Mouse (Mus musculus) regulatory T cell (primary cell): ENCODE measurements around the gene Capzb.

Source experiments
- in situ Hi-C: fragments of 300-600 bp; cut with MboI, MseI; formaldehyde crosslinking; loops from one replicate; pipeline ENCODE4 v1.15.1; 2025; ENCODE audit warnings: high pct_unique_total_duplicates

The Capzb gene

DNA sequence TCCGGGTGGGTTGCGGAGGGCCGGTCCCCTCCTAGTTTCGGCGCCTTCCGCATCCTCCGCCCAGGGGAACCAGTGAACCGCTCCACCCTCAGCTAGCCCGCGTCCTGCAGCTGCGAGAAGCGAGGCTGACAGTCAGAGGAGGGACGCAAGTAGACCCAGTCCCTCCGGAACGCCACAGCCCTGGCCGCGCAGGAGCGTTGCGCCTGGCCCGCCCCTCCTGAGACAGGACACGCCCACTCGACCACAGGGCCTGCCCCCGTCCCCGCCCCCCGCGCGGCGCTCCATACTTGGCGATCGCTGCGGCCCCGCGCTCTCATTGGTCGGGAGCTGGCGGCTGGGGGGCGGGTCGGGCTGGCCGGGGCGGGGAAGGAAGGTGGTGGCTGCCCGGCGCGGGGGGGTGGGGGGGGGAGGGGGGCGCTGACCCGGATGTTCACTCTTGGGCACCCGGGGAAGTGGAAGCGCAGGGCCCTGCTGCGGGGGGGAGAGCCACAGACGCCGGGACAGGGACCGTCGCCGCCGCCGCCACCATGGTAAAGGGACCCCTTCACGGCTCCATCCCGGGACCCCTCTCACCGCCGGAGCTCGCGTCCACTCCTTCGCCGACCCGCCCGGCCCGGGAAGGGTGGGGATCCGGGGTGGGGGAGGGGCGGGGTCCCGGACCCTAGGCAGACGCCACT lies at the start of gene Capzb:
Gene Capzb (plus strand): TSS at position 401 of the 677 bp plus-strand sequence.
- in situ Hi-C loops = loop anchor here (5.0 to 10.0 kb wide), 3 partner anchors 975 to 1598 kb away; partner anchors contain the start of genes Hp1bp3, Rcc2 and Usp48

DNA sequence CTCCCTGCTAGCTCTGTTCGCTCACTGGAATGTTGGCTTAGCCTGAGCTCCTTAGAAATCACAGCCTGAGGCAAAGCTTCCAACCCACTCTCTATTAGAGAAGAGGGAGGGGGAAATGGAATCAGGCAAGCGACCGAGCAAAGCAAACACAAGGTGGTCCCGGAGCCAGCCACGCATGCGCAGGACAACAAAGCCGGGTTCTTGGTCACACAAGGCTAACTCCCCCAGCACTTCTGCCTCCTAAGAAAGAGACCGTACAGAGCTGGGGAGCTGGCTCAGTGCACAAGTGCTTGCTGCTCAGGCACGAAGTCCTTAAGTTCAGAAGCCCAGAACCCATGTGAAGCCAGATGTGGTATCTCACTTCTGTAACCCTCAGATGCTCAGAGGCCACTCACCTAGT lies 49.7 kb upstream of the Capzb start:
- in situ Hi-C loops = no loop called here

DNA sequence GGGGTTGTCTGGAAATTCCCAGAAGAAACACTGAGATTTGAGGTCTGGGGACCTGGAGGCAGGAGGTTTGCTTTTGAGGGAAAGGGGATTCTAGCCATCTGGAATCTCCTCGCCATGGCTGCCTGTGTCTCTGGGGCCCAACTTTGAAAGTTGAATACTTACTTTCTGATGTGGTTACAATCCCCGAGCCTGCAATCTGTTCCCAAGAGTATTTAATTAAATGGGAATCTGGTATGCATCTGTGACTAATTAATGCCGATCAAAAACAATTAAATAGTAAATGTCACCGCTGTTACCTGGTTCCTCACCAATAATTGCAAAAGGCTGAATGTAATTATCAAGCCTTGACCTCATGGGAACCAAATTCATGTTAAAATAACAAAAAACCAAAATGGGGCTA lies 48.1 kb upstream of the Capzb start:
- in situ Hi-C loops = no loop called here

DNA sequence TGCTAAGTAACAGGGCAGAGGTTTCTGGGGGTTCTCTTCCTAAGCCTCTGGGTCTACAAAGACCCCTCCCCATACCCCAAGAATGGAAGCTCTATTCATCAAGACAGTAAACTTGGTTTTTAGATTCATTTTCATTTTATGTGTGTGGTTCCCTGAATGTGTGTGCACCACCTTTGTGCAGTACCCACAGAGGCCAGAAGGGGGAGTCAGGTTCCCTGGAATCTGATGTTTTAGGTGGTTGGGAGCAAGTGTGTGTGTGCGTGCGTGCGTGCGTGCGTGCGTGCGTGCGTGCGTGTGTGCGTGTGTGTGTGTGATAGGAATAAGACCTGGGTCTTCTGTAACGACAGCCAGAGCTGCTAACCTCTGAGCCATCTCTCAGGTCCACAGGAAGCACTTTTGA lies 47.5 kb upstream of the Capzb start:
- in situ Hi-C loops = no loop called here

DNA sequence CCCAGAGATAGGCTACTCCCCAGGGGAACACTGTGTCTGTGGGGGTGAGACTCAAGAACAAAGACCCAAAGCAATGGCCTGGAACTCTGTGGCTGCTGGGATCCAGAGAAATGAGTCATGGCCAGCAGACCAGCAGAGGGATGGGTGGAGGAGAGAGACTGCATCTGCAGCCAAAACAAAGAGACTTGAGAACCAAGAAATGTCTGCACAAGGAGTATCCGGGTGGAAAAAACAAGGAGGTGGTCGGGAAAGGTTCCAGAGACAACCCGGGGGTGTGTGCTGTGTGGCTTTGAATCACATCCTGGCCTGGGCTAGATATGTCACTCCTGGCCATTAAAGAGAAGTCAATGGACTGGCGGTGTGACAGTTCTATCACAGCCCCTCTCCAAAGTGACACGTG lies 45.9 kb upstream of the Capzb start:
- in situ Hi-C loops = no loop called here

DNA sequence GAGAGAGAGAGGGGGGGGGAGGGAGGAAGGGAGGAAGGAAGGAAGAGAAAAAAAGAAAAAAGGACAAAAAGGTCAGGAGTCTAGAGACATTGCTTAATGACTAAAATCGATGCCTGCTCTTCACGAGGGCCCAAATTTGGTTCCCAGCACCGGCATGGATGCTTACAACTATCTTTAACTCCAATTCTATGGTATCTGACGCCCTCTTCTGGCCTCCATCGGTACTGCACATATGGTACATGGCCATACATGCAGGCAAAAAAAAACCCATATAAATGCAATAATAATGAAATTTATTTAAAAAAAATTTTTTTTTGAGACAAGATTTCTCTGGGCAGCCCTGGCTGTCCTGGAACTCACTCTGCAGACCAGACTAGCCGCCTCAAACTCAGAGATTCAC lies 41.3 kb upstream of the Capzb start:
- in situ Hi-C loops = no loop called here

DNA sequence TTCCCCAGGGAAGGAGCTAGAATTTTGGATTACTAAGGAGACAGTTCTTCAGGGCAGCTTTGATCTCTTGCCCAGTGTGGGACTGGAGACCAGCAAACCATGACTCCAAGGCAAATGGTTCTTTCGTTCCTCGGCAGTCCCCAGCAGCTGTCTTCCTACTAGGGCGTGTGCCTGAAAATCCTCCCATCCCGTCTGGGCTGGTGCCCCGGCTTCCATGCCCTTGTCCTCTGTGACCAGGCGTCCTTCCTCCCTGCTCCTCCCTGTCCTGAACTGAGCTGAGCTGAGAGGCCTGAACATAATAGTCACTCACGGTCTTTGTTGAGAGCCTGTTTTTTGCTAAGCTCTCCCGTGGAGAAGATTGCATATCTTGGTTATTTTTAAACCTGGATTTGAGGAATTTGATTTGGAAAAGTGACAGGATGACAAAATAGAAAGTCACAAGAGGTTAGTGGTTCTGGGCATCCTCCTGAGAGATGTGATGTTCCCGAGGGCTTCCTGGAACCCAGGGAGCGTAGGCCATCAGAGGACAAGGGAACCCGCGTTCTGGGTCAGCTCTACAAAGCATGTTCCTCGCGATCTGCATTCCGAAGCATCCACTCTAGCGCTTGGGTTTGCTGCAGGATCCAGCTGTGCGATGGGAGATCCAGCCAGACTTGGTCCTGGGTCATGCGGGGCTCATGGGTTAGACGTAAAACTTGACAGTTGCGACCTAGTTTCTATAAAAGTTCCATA lies 38.0 kb upstream of the Capzb start:
- in situ Hi-C loops = no loop called here

DNA sequence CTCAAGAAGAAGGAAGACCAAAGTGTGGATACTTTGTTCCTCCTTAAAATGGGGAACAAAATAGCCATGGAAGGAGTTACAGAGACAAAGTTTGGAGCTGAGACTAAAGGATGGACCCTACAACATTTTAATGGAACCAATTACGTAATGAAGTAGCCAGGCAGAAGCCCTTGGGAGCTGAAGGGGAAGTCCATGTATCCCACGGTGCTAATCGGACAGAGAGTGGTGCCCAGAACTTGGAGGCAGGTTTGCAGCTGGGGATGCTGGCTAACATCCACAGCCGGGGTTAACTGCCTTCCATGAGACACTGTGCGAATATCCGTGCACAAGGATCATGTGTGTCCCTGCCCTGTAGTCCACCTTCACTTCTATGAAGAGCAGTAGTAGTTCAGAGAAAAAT lies 36.2 kb upstream of the Capzb start:
- in situ Hi-C loops = no loop called here

DNA sequence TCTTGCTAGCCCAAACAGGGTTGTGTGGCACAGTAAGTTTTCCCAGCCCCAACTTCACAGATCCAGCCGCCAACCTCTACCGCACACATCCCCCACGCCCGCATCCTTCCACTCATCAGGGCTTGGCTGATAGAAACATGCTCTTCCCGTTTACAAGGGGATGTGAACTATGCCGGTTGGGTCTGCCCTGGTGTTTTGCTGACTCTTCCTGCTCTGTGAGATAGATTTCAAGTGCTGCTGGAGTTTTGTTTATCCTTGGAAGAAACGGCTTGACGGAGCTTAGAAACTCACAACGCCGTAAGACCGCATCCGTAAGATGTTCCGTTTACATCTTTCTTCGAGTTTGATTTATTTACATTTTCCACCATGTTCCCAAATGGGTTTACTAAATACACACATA lies 34.3 kb upstream of the Capzb start:
- in situ Hi-C loops = no loop called here

DNA sequence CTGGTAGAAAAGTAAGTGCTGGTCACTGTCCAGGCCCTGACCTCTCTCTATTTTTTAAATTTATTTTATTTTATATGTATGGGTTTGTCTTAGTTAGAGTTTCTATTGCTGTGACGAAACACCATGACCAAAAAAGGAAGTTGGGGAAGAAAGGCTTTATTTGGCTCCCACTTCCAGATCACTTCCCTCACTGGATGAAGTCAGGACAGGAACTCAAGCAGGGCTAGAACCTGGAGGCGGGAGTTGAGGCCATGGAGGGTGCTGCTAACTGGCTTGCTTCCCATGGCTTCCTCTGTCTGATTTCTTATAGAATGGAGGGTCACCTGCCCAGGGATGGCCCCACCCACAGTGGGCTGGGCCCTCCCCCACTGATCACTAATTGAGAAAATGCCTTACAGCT lies 31.6 kb upstream of the Capzb start:
- in situ Hi-C loops = loop anchor here (10.0 kb wide), 1 partner anchor 1074 kb away; no protein-coding TSS in a partner anchor

DNA sequence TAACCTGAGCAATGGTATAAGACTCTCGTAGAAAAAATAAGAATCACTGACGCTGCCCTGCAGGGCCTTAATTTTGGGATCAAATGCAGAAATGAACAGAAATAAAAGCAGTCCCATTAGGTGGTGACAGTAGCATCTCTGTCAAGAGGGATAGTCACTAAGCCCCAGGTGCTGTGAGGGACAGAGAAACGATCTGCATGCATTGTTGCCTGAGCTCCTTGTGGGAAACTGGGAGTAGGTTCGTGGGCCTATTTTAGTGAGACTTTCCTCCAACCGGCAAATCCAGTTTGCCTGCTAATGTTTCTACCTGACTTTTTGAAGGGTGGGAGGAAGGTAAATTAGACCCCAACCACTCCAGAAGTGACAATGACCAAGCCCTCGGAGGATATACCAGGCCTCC lies 28.6 kb upstream of the Capzb start:
- in situ Hi-C loops = loop anchor here (10.0 kb wide), 1 partner anchor 1071 kb away; no protein-coding TSS in a partner anchor

DNA sequence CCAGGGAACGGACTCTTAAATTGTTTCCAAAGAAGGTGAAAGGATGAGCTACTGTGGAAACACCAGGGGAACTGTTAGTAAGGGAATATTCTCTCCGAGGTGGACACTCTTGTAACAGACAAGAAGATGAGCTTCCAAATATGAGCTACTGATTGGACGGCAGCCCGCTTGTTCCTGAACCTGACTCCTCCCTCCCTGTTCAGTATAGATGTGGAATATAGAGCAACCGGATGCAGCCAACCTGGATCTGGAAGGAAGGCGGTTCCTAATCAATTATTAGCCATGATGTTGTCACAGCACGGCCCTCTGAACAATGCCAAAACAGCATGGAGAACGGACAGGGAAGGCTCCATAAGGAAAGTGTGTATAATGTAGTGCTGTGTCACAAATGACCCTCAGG lies 27.4 kb upstream of the Capzb start:
- in situ Hi-C loops = loop anchor here (5.0 to 10.0 kb wide), 2 partner anchors 63 to 1070 kb away; no protein-coding TSS in a partner anchor

DNA sequence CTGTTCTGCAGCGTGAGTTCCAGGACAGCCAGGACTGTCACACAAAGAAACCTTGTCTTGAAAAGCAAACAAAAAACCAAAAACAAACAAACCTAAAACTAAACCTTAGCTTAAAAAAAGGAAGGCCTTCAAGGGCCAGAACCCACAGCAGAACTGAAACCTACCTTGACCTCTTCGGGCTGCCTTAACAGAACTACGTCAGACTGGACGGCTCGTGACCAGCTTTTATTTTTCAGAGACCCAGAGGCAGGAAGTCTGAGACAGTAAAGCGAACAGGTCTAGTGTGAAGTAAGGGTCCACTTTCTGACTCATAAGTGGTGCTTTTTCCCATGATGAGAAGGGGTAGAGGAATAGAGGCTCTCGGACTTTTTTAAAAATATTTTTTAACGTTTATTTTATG lies 26.5 kb upstream of the Capzb start:
- in situ Hi-C loops = loop anchor here (5.0 to 10.0 kb wide), 2 partner anchors 64 to 1069 kb away; no protein-coding TSS in a partner anchor

DNA sequence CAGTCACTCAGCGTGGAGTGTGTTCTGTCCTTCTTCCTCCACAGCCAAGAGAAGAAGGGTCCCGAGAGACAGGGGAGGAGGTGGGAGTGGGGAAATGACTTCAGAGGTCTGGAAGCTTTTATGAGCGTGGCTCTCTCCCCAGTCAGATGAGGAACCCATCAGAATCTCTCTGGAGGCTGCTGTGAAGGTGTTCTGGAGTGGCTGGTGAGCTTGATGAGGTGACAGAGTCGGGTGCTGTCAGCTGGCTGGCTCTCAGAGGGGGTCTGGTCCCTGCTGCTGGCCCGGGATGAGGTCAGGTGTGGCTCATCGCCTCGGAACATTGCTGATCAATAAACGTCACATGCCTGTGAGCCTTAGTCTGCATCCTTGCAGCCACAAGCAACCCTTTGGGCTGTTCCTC lies 25.6 kb upstream of the Capzb start:
- in situ Hi-C loops = loop anchor here (5.0 to 10.0 kb wide), 2 partner anchors 65 to 1068 kb away; no protein-coding TSS in a partner anchor

DNA sequence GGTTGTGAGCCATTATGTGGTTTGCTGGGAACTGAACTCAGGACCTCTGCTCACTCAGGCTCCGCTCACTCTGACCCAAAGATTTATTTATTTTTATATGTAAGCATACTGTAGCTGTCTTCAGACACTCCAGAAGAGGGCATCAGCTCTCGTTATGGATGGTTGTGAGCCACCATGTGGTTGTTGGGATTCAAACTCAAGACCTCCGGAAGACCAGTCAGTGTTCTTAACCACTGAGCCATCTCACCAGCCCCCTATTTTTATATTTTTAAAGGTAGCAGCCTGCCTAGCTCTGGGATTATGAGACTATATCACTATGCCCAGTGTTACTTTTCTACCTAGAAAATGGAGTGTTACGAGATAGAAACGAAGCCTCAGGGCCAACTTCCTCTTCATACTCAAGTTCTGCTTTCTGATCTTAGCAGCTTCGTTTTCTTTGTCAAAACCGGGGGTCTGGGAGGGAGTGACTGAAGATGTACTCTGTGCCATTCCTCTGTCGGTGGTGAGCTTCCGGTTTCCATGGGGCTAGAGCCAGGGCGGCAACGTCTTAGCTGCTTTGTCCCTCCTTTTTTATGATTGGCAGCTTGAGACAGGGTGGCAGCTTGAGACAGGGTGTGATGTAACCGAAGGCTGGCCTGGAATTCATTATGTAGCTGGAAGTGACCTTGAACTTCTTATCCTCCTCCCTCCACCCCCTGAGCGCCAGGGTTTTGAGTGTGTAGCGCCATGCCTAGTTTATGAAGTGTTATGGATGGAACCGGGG lies 23.5 kb upstream of the Capzb start:
- in situ Hi-C loops = loop anchor here (5.0 to 10.0 kb wide), 2 partner anchors 67 to 1066 kb away; no protein-coding TSS in a partner anchor

DNA sequence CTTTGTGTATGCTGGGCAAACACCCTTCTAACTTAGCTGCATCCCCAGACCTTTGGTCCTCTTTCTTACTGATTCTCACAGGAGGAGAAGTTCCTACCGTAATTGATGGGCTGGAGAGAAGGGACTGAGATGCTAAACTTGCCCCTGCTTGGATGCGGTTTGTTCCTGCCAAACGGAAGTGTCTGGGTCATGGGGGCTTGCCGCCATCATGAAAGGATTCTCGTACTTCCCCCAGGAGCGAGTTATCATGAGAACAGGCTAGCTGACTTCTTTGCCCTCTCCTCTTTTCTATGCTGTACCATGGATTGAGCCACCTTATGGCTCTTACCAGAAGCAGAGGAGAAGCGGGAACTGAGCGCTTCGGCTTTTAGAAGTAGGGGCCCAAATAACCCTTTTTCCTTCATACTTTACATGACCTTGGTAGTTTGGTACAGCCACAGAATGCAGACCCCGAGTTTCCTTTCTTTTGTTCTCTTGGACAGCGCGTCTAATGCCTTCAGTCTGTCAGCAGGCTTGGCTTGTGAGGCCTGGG lies 22.9 kb upstream of the Capzb start:
- in situ Hi-C loops = loop anchor here (5.0 to 10.0 kb wide), 2 partner anchors 68 to 1065 kb away; no protein-coding TSS in a partner anchor

DNA sequence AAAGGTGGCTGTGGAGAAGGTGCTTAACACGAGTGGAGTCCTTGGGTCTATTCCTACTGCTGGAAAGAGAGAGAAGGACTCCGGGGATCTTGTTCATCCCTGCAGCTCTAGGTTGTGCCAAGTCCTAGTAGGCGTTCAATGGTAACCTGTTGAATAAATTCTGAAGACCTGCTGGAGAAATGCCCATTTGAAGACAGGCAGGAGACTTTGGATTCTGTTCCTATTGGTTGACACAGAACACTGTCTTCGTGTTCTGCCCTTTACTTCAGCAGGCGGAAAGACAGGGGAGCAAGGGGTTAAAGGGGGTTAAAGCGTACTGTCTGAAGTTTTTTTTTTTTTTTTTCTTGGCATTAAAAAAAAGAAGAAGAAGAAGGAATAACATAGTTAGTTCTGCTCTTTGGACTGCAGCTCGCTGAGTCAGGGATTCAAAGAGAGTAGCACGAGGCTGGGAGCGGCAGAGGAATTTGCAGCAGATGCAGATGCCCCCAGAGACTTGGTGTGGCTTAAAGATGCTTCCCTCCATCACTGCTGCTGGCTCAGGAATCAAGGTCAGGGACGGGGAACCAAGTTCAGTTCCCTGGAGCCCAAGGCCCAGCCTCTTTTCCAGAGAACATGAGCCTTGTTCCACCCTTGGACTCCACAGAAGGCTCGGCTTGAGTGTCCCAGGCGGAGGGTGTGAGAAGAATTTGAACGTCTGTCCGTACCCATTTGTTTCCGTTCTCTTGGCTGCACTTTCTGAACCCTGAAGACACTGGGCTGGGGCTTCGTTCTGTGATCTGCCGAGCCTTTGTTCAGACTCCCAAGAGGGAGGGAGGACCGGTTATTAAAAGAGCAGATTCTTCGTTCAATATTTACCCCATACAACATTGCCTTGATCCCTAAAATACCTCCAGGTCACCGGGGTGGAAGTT lies 17.4 kb upstream of the Capzb start:
- in situ Hi-C loops = no loop called here

DNA sequence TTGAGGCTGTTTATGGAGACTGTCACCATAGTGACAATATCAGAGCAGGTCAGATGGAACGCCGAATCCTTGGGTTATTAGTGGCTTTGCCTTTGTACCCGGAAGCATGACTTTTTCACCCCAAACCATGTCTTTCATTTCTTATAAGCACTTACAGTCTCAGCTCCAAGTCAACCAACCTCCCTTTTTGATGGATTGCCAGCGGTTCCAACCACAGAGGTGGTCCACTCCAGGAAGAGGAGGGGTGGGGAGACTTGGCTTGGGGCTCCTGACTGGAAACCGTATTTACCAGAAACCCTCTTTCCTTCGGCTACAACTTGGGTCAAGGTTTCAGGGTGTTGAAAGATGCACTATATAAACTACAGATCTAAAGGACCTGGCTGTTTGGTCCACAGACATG lies 16.7 kb upstream of the Capzb start:
- in situ Hi-C loops = no loop called here

DNA sequence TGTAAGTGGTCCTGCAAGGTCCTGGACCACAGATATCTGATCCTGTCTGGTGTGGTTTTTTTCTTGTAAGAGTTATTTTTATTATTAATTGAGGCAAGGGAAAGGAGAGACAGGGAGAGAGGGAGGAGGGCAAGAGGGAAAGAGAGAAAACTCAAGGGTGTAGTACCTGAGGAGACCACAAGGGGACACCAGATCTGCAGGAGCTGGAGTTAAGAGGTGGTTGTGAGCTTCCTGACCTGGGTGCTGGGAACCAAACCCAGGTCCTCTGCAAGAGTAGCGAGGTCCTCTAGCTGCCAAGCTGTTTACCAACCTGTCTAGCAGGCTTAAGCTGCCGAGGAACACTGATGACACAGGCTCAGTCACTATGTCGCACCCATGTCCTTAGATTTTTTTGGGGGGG lies 14.8 kb upstream of the Capzb start:
- in situ Hi-C loops = no loop called here

DNA sequence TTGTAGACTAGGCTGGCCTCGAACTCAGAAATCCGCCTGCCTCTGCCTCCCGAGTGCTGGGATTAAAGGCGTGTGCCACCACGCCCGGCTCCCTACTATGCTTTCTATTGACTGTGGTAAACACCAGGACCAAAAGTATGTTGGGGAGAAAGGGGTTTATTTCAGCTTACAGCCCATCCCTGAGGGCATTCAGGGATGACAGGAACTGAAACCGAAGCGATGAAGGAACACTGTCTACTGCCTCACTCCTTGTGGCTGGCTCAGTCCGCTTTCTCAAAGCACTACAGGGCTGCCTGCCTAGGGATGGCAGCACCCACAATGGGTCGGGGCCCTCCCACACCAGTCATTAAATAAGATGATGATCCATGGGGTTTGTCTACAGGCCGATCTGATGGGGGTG lies 14.3 kb upstream of the Capzb start:
- in situ Hi-C loops = no loop called here

DNA sequence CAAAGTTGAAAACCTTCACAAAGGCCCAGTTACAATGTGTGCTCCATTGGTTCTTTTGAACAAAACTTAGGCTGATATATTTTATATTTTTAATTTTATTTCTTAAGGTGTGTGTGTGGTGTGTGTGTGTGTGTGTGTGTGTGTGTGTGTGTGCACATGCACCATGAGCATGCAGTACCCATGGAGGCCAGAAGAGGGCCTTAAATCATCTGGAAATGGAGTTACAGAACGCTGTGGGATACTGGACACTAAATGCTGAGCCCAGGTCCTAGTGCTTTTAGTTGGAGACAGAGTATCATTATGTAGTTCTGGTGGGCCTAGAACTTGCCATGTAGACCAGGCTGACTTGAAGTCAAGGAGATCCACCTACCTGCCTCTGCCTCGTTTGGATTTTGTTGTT lies 13.5 kb upstream of the Capzb start:
- in situ Hi-C loops = no loop called here
